Mouse (Mus musculus) adrenal gland, postnatal 10 days (tissue): ENCODE results near the gene Axin1. TPM values are rescaled to one million over a fixed set of nuclear protein-coding genes. Genes with fewer than 3 reads are reported as not detected.

ENCODE experiments used
- DNase-seq: peaks from one replicate; pipeline ENCODE4 v3.0.0; 2021; ENCODE audit warnings: mixed read lengths
- total RNA-seq, 2 experiments: library from RNA; stranded (reverse); gene quantifications; 2 replicates each; pipeline ENCODE4 v1.2.3; 2021

Gene Axin1
- total RNA-seq, 2 experiments from 2014 or later = 35.0 to 38.9 TPM

GRCm38 (mm10) chr17:26239551-26239950 is 101.1 kb downstream of the Axin1 start:
- DNase-seq = no peak

GRCm38 (mm10) chr17:26240120-26240790 is 101.8 kb downstream of the Axin1 start:
- DNase-seq = no peak

- no peak for DNase-seq
These were observed 102.5 kb downstream of the Axin1 start for GRCm38 (mm10) chr17:26240990-26241389.

GRCm38 (mm10) chr17:26243471-26244100 is 105.1 kb downstream of the Axin1 start:
- DNase-seq = peak; percentile 85

- DNase-seq = peak; percentile 98
These were observed 105.8 kb downstream of the Axin1 start, which contains the start of gene Fam234a for GRCm38 (mm10) chr17:26244101-26244841. Gene Fam234a (minus strand): TSS chr17:26244242.

Other genes with a start within 250 kb of the Axin1 start
- gene Rab40c, start 219.0 kb upstream of the Axin1 start, total RNA-seq = 10 to 100 TPM; 16.9 to 25.6 TPM
- 100 to 1,000 TPM; 101 to 118 TPM for gene Pigq, start 193.8 kb upstream of the Axin1 start, total RNA-seq
- 1 to 10 TPM in 1 of 2 experiments, under 1 TPM in 1; 0.30 to 1.4 TPM for gene Nhlrc4, start 193.7 kb upstream of the Axin1 start, total RNA-seq
- not detected for gene A930017K11Rik, start 186.1 kb upstream of the Axin1 start, total RNA-seq
- 10 to 100 TPM; 15.8 to 16.2 TPM for gene Capn15, start 152.9 kb upstream of the Axin1 start, total RNA-seq
- 10 to 100 TPM; 15.3 to 23.8 TPM for gene Rab11fip3, start 69.1 kb upstream of the Axin1 start, total RNA-seq
- gene Decr2, start 48.4 kb upstream of the Axin1 start, total RNA-seq = 10 to 100 TPM; 50.4 to 63.7 TPM
- gene Nme4, start 43.1 kb upstream of the Axin1 start, total RNA-seq = 1 to 10 TPM; 4.5 to 6.5 TPM
- 1 to 10 TPM; 4.2 to 4.9 TPM for gene Tmem8, start 25.4 kb upstream of the Axin1 start, total RNA-seq
- 100 to 1,000 TPM; 100 to 101 TPM for gene Mrpl28, start 15.2 kb upstream of the Axin1 start, total RNA-seq
- gene Pdia2, start 60.4 kb downstream of the Axin1 start, total RNA-seq = 1 to 10 TPM; 1.4 to 2.2 TPM
- gene Rgs11, start 64.3 kb downstream of the Axin1 start, total RNA-seq = 10 to 100 TPM in 1 of 2 experiments, 1 to 10 TPM in 1; 8.7 to 21.2 TPM
- 10 to 100 TPM in 1 of 2 experiments, 1 to 10 TPM in 1; 8.6 to 15.8 TPM for gene Arhgdig, start 69.1 kb downstream of the Axin1 start, total RNA-seq
- gene Fam234a, start 105.6 kb downstream of the Axin1 start, total RNA-seq = 100 to 1,000 TPM in 1 of 2 experiments, 10 to 100 TPM in 1; 91.9 to 103 TPM
- 10 to 100 TPM; 44.7 to 62.8 TPM for gene Luc7l, start 114.2 kb downstream of the Axin1 start, total RNA-seq